ENCODE assay signal across 20 mouse cellular contexts in genomic region chr9:65642546-65642945, GRCm38 (mm10). TPM values are rescaled to one million over a fixed set of nuclear protein-coding genes. Genes with fewer than 3 reads are reported as not detected.
"Had no signal": no experiment of that assay in that cellular context is flagged by ENCODE, and none has a peak within 500 bp of the region (broad histone marks: within the 10 kb centered on the region; RNA-seq: fewer than 3 reads in every experiment).

No protein-coding gene starts in this region.

- H3K4me1 ChIP-seq: midbrain, embryonic 15.5 days had no signal

- H3K4me3 ChIP-seq: layer of hippocampus, adult 2 months; left cerebral cortex, adult 2 months; liver, embryonic 13.5 days; midbrain, embryonic 12.5 days; midbrain, embryonic 15.5 days; myocyte; neural tube, embryonic 13.5 days had no signal

- H3K27ac ChIP-seq: layer of hippocampus, adult 2 months; left cerebral cortex, adult 2 months; liver, embryonic 13.5 days; macrophage; midbrain, embryonic 12.5 days; midbrain, embryonic 15.5 days; neural tube, embryonic 13.5 days had no signal

- H3K9ac ChIP-seq: liver, embryonic 13.5 days; midbrain, embryonic 12.5 days; midbrain, embryonic 15.5 days; neural tube, embryonic 13.5 days had no signal

- DNase-seq: kidney, postnatal 25 days; layer of hippocampus, adult 9-11 months; layer of hippocampus, postnatal 36 days; liver, embryonic 13.5 days; lung, adult 2 months; lung, postnatal 14 days; retina, postnatal 1 day; right cerebral cortex, postnatal 25 days; thymus, adult 18-20 months; thymus, postnatal 14 days; thymus, postnatal 4 days had no signal

- ATAC-seq: midbrain, embryonic 15.5 days had no signal

- H3K4me2 ChIP-seq: liver, embryonic 13.5 days; midbrain, embryonic 15.5 days; neural tube, embryonic 13.5 days had no signal

- H3K9me3 ChIP-seq: liver, embryonic 13.5 days; midbrain, embryonic 12.5 days; midbrain, embryonic 15.5 days; neural tube, embryonic 13.5 days had no signal

- H3K36me3 ChIP-seq: liver, embryonic 13.5 days; midbrain, embryonic 12.5 days; midbrain, embryonic 15.5 days; neural tube, embryonic 13.5 days had no signal

- H3K27me3 ChIP-seq: midbrain, embryonic 15.5 days; neural tube, embryonic 13.5 days had no signal

RNA-seq across cellular contexts. Expression of gene Pif1, which starts 55.6 kb away (rescaled TPM):
- total RNA-seq: liver, adult 2 months; neutrophil, adult 5-6 weeks had no signal
